Mouse (Mus musculus) embryonic facial prominence, embryonic 11.5 days (tissue): Measurements from ENCODE around the gene Abcb4. TPM values are rescaled to one million over a fixed set of nuclear protein-coding genes. Genes with fewer than 3 reads are reported as not detected.
"Not testable (repeated sequence)": the region's sequence is repeated elsewhere in the genome, so short reads cannot be mapped to it uniquely, and the experiment has no call there.

ENCODE experiments used
- ATAC-seq: fragments of 200-750 bp; cut with Nextera tagmentation; replicated peaks from 2 replicates; pipeline ENCODE4 v1.8.0; 2017; ENCODE audit warnings: low read depth; ENCODE audit not compliant: insufficient number of reproducible peaks, low FRiP score, low TSS enrichment
- DNase-seq: peaks from one replicate; pipeline ENCODE4 v3.0.0-alpha.2; 2015; ENCODE audit warnings: low spot score
- H3K27ac ChIP-seq: fragments of 300-500 bp; sonication (generic); replicated peaks from 2 replicates; pipeline ENCODE4 v1.5.1; 2014; ENCODE audit warnings: mild to moderate bottlenecking, low read depth, low read length, control low read depth
- H3K27me3 ChIP-seq: fragments of 300-500 bp; sonication (generic); 2 replicates; pipeline ENCODE4 v1.6.1; 2014; ENCODE audit warnings: mild to moderate bottlenecking, low read length, moderate library complexity, mixed read lengths; ENCODE audit not compliant: control insufficient read depth, insufficient read depth
- H3K36me3 ChIP-seq: fragments of 300-500 bp; sonication (generic); replicated peaks from 2 replicates; pipeline ENCODE4 v1.6.1; 2014; ENCODE audit warnings: low read depth, mild to moderate bottlenecking, low read length, moderate library complexity, mixed read lengths; ENCODE audit not compliant: control insufficient read depth, insufficient read depth
- H3K4me1 ChIP-seq: fragments of 300-500 bp; sonication (generic); 2 replicates; pipeline ENCODE4 v1.6.1; 2014; ENCODE audit warnings: low read length, mixed read lengths; ENCODE audit not compliant: control insufficient read depth, insufficient read depth
- H3K4me2 ChIP-seq: fragments of 300-500 bp; sonication (generic); 2 replicates; pipeline ENCODE4 v1.6.1; 2014; ENCODE audit warnings: low read depth, mild to moderate bottlenecking, control low read depth, low read length, moderate library complexity
- H3K4me3 ChIP-seq: fragments of 300-500 bp; sonication (generic); 2 replicates; pipeline ENCODE4 v1.5.1; 2014; ENCODE audit warnings: low read depth, low read length, control low read depth
- H3K9ac ChIP-seq: fragments of 300-500 bp; sonication (generic); replicated peaks from 2 replicates; pipeline ENCODE4 v1.6.1; 2014; ENCODE audit warnings: mild to moderate bottlenecking, control low read depth, low read length
- H3K9me3 ChIP-seq: fragments of 300-500 bp; sonication (generic); replicated peaks from 2 replicates; pipeline ENCODE4 v1.6.1; 2016; ENCODE audit warnings: mild to moderate bottlenecking, low read length, inconsistent platforms, mixed read lengths; ENCODE audit not compliant: control insufficient read depth
- WGBS: fragments of 180-500 bp; shearing (Covaris S2); extraction: QIAGEN DNeasy Blood & Tissue Kit; methylation state at CpG from one replicate; pipeline ENCODE4 v1.1.7; 2014; 5-methylcytosine and 5-hydroxymethylcytosine counted together
- polyA plus RNA-seq: library from polyadenylated mRNA; unstranded; fragments of >200 nt; fragmentation: Nextera tagmentation; extraction: Ambion mirVana; gene quantifications from 2 replicates; pipeline ENCODE4 v1.2.1, GENCODE M21; 2014

Abcb4 gene
- polyA plus RNA-seq = 0.38 and 0.54 TPM in 2 replicates

DNA sequence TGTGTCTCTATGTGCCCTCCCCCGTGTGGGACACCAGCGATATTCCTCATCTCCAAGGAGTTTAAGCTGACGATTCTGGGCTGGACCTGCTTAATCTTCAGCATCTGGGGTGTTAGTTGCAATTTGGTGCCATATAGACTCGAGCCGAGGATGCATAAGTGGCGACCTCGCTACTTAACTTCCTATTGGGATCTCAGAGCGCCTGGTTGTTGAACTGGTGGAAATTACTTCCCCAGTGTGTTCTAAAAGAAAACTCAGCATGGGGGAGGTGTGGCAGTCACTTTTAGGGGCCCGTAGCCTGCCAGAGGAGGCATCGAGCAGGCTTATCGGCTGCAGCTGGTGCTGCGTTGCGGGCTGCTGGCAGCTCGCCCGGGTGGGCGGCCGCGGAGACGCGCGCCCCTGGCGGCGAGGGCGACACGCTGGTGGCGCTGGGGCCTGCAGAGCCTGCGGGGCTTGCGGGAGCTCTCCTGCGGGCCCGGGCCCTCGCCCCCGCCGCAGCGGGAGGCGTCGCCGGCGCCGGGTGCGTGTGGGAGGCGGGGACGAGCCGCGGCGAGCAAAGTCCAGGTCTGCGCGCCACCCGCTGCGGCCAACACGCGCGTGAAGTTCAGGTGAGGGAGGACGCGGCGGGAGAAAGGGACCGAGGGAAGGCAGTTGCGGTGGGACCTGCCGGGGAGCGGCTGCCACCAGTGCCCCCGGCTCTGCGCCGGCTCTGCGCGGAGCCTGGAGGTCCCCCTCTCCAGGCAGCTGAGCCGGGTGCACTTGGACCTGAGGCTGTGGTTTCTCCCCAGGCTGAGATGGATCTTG, at the start of gene Abcb4:
Abcb4 (plus strand) TSS at position 418 of the 804 bp plus-strand sequence.
- Histone ChIP-seq H3K27ac (no peak within 1 kb of the TSS), H3K27me3 (no peaks in the 10 kb centered on the region; the same call in none of the 2 replicates), H3K4me2 (peak within 1 kb of the TSS; percentile 97), H3K4me3 (peak within 1 kb of the TSS; percentile 63), H3K9me3 (no peaks in the 10 kb centered on the region), H3K9ac (peak within 1 kb of the TSS; percentile 53), H3K4me1 (peaks cover 3% of the 10 kb centered on the region), H3K36me3 (no peaks in the 10 kb centered on the region)
- DNase-seq (peak; percentile 72), ATAC-seq (peak; percentile 91)
- under 1% methylated on average over 58 of the region's 65 CpGs for WGBS

DNA sequence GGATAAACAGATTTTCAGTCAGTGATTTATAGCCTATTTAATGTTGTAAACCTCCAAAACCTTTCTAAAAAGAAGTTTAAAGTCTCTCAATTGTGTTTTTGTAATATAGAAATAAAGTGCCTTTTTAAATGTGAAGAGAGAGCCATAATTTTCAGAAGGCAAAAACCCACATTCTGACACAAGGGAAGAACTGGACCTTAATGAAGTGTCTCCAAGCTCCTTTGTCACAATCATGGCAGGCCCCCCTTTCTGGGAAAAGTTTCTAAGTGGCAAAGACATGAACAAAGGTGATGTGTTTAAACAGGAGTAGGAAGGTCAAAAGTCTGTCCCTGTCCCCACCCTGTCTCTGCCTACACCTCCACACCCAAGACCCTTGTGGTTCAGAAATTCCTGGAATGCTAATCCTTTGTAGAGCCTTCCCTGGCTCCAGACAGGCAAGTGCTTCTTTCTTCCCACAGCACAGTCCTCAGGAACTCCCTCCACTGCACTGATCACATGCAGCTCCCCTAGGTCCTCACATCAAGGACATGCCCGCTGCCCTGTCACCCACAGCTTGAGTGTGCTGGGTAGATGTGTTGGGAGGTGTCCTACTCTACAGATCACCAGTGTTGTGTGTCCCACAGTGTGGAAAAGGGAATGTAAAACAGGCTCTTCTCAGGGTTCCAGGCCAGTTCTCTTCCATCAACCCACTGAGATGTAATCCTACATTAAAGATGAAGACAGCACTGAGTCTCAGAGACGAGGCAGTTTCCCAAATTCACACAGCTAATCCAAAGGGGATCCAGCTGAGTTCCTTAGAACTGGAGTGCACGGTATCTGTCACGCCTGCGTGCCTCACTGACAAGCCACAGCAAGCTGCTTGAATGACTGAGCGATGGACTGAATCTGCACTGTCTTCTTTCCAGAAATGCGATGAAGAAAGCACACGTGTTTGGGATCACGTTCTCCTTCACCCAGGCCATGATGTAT, 44.6 kb upstream of the Abcb4 start:
- H3K27me3 ChIP-seq, ATAC-seq, H3K27ac ChIP-seq, H3K9ac ChIP-seq, H3K9me3 ChIP-seq, H3K4me1 ChIP-seq, DNase-seq, H3K4me3 ChIP-seq, H3K4me2 ChIP-seq, H3K36me3 ChIP-seq: not testable (repeated sequence)
- WGBS = 50% methylated on average over 5 of the region's 9 CpGs

DNA sequence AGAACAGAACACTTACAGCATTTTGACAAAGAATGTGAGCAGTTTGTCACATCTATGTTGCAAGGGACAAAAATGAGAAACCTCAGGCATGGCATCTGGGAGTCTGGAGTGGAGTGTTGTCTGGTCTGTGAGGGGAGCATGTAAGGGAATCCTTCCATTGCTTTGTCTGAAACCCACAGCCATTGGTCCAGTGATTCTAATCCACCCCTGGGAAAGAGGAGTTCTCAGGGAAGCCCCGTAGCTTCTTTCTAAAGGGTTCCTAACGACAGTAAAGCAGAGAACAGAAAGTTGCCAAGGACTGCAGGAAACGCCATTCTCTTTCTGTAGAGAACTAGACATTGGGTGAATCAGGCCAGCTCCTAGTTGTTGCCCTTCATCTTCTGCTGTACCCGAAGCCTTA, 42.7 kb upstream of the Abcb4 start:
- DNase-seq = no peak
- no peak overlapping the region for H3K9ac ChIP-seq
- H3K27ac ChIP-seq = no peak overlapping the region
- no peaks in the 10 kb centered on the region for H3K27me3 ChIP-seq
- 67% methylated on average over 4 of the region's 4 CpGs for WGBS
- no peak for ATAC-seq
- H3K9me3 ChIP-seq = no peaks in the 10 kb centered on the region
- no peaks in the 10 kb centered on the region for H3K4me1 ChIP-seq
- no peak overlapping the region for H3K4me2 ChIP-seq
- H3K36me3 ChIP-seq = no peaks in the 10 kb centered on the region
- H3K4me3 ChIP-seq = no peak overlapping the region

DNA sequence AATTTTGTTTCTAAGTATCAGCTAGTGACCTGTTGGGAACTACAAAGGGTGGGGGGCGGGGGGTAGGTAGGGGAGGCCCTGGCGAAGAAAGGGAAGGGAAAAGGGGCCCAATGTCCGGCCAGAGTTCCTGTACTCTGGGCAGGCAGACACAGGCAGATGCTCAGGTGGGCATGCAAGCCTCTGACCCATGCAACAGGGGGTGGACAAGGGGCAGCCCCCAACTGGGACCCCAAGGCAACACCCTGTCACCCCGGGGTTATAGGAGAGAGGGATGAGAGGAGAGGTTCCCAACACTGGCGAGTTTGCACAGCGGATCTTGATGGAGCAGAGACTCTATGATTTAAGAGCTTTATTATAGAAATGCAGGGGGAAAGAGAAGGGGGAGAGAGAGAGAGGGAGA, 36.3 kb upstream of the Abcb4 start:
- no peak overlapping the region for H3K4me3 ChIP-seq
- no peaks in the 10 kb centered on the region for H3K36me3 ChIP-seq
- DNase-seq (no peak), ATAC-seq (no peak)
- H3K27me3 ChIP-seq = no peaks in the 10 kb centered on the region
- no peak overlapping the region for H3K4me2 ChIP-seq
- no peak overlapping the region for H3K27ac ChIP-seq
- no peaks in the 10 kb centered on the region for H3K4me1 ChIP-seq
- 76% methylated on average over 6 of the region's 6 CpGs for WGBS
- no peaks in the 10 kb centered on the region for H3K9me3 ChIP-seq
- no peak overlapping the region for H3K9ac ChIP-seq

DNA sequence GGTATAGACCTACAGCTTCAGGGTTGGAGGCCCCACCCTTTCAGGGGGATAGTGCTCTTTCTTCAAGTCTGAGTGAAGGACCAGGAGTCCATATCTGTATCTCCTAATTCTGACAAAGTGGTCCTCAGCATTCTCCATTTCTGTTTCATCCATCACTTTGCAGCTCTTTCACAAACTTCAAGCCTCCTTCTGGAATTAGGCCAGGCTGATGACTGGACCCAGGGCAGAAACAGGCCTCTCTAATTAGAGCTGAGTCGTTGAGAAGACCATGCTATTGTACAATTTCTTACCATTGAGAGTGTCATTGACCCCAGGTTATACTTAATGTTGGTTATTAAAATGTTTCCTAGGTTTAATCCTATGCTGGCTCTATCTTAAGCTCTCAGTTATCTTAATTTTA, 31.7 kb upstream of the Abcb4 start:
- Histone ChIP-seq H3K4me1 (no peaks in the 10 kb centered on the region), H3K27me3 (no peaks in the 10 kb centered on the region), H3K9me3 (no peaks in the 10 kb centered on the region), H3K9ac (no peak overlapping the region), H3K27ac (no peak overlapping the region), H3K36me3 (no peaks in the 10 kb centered on the region), H3K4me2 (no peak overlapping the region), H3K4me3 (no peak overlapping the region)
- DNase-seq (no peak), ATAC-seq (no peak)
- 57% methylated on average over 1 of the region's 1 CpGs for WGBS

DNA sequence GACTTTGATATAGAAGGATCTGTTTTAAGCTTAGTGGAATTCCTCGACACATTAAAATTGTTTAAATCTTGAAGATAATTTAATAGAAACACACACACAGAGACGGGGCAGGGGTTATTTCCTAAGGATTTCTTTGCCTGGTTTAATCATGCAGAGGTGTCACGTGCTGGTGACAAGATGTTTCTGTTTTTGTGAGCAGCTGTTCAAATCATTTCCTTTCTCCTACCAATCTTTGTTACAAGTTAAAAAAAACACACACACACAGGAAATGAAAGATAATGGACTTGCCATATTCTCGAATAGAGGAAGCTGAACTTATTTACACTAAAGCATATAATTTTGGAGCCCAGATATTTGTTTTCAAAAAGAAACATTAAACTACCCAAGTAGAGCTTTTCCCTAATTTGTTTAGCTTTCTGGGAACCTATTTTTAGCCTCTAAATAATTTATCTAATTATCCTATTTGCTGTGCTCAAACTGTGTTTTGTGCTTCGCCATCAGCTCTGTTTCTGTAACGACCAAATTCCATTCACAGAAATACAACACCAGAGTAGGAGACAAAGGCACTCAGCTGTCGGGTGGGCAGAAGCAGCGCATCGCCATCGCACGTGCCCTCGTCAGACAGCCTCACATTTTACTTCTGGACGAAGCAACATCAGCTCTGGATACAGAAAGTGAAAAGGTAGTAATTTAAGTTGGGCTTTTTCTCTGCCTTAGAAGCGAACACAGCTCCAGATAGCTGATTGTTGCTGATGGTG, 29.8 kb upstream of the Abcb4 start:
- no peak for ATAC-seq

DNA sequence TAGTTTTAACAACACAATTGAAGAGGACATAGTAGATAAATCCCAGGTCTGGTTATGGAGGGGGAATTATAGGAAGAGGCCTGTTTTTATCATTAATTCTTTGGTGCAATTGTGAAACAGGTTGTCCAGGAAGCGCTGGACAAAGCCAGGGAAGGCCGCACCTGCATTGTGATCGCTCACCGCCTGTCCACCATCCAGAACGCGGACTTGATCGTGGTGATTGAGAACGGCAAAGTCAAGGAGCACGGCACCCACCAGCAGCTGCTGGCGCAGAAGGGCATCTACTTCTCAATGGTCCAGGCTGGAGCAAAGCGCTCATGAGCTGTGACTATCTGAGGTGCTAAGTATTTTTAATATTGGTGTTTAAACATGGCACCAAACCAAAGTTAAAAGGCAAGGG, 27.9 kb upstream of the Abcb4 start:
- H3K4me2 ChIP-seq, ATAC-seq, H3K9ac ChIP-seq, H3K36me3 ChIP-seq, H3K27ac ChIP-seq, H3K4me1 ChIP-seq, H3K9me3 ChIP-seq, DNase-seq, H3K27me3 ChIP-seq, H3K4me3 ChIP-seq: not testable (repeated sequence)
- 96% methylated on average over 11 of the region's 11 CpGs for WGBS

More for the DNA sequence above, 29.8 kb upstream of the Abcb4 start:
- Histone ChIP-seq H3K27ac (no peak overlapping the region), H3K4me3 (no peak overlapping the region), H3K4me1 (no peaks in the 10 kb centered on the region), H3K4me2 (no peak overlapping the region), H3K27me3 (no peaks in the 10 kb centered on the region), H3K9me3 (no peaks in the 10 kb centered on the region), H3K36me3 (no peaks in the 10 kb centered on the region), H3K9ac (no peak overlapping the region)
- WGBS = 53% methylated on average over 14 of the region's 14 CpGs
- no peak for DNase-seq
